Mouse (Mus musculus) thymus, adult 2 months (tissue): Measurements from ENCODE around the gene Gm6096. TPM values are rescaled to one million over a fixed set of nuclear protein-coding genes. Genes with fewer than 3 reads are reported as not detected.
"Not testable (repeated sequence)": the region's sequence is repeated elsewhere in the genome, so short reads cannot be mapped to it uniquely, and the experiment has no call there.

Experiments
- DNase-seq: peaks from one replicate; pipeline ENCODE4 v3.0.0; 2021
- H3K27ac ChIP-seq: fragments of 200-500 bp; 2 replicates; pipeline ENCODE4 v1.5.1; 2012; ENCODE audit warnings: low read length, control low read depth; ENCODE audit not compliant: control insufficient read depth, insufficient read depth
- H3K27me3 ChIP-seq: fragments of 200-500 bp; 2 replicates; pipeline ENCODE4 v1.6.1; 2012; ENCODE audit warnings: mild to moderate bottlenecking, low read length, moderate library complexity, mixed read lengths; ENCODE audit not compliant: control insufficient read depth, insufficient read depth
- H3K36me3 ChIP-seq: fragments of 200-500 bp; 2 replicates; pipeline ENCODE4 v1.6.1; 2012; ENCODE audit warnings: mild to moderate bottlenecking, low read length, moderate library complexity; ENCODE audit not compliant: control insufficient read depth, insufficient read depth
- H3K4me1 ChIP-seq: fragments of 200-500 bp; replicated peaks from 2 replicates; pipeline ENCODE4 v1.6.1; 2012; ENCODE audit warnings: low read length; ENCODE audit not compliant: control insufficient read depth, insufficient read depth
- H3K4me3 ChIP-seq: fragments of 200-500 bp; 2 replicates; pipeline ENCODE4 v1.5.1; 2012; ENCODE audit warnings: mild to moderate bottlenecking, low read length, control low read depth, moderate library complexity; ENCODE audit not compliant: control insufficient read depth, insufficient read depth
- CTCF ChIP-seq: fragments of 200-500 bp; IDR thresholded peaks from 2 replicates; pipeline ENCODE4 v1.5.1; 2012; ENCODE audit warnings: mild to moderate bottlenecking, control low read depth, low read length, moderate library complexity, borderline replicate concordance; ENCODE audit not compliant: control insufficient read depth, poor library complexity, insufficient read depth; ENCODE audit errors: extremely low read depth
- POLR2A ChIP-seq: fragments of 200-500 bp; IDR thresholded peaks from 2 replicates; pipeline ENCODE4 v1.6.1; 2012; ENCODE audit warnings: mild to moderate bottlenecking, low read length, control low read depth, moderate library complexity; ENCODE audit not compliant: control insufficient read depth, poor library complexity, insufficient read depth; ENCODE audit errors: extremely low read depth
- WGBS: fragments of 180-500 bp; shearing (Covaris S2); methylation state at CpG from one replicate; pipeline ENCODE4 v1.1.7; 2018; 5-methylcytosine and 5-hydroxymethylcytosine counted together
- polyA plus RNA-seq: library from polyadenylated mRNA; depleted of rRNA; stranded (reverse); fragments of >200 nt; gene quantifications from 2 replicates; pipeline ENCODE4 v1.2.3, GENCODE M21; 2012; rRNA removed

Gm6096 gene
- not detected in 2 replicates for polyA plus RNA-seq

DNA sequence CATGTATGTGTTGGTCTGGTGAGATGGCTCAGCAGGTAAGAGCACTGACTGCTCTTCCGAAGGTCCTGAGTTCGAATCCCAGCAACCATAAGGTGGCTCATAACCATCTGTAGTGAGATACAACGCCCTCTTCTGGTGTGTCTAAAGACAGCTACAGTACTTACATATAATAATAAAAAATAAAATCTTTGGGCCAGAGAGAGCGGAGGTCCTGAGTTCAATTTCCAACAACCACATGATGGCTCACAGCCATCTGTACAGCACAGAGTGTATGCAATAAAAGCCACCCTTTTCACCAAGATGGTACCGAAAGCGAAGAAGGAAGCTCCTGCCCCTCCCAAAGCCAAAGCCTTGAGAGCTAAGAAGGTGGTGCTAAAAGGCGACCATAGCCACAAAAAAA lies at the start of gene Gm6096:
Gm6096 (plus strand) TSS at position 301 of the 400 bp plus-strand sequence.
- TF ChIP-seq CTCF (no peak), POLR2A (no peak)
- no peak within 1 kb of the TSS for H3K27ac ChIP-seq
- no peaks in the 10 kb centered on the region for H3K4me1 ChIP-seq
- WGBS, result 97% methylated on average over 7 of the region's 7 CpGs
- DNase-seq, result no peak
- H3K36me3 ChIP-seq, result peaks cover 30% of the 10 kb centered on the region
- H3K27me3 ChIP-seq, result no peaks in the 10 kb centered on the region
- H3K4me3 ChIP-seq, result no peak within 1 kb of the TSS

DNA sequence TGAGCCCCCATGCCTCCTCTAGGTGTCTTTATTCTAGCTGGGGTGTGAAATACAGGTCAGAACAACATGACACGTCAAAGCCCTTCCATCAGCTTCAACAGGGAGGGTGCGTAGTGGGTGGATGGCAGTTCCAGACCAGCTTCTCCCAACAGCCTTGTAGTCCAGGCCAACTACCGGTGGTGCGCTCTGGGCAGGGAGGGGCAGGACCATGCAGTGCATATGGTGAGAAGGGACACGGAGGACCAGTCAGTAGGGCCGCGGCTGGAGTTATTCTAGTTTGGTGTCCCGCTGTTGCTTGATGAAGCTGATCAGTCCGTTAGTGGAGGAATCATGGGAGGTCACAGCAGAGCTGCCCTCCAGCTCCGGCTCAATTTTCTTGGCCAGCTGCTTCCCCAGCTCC lies 48.7 kb upstream of the Gm6096 start:
- not testable (repeated sequence) for DNase-seq, H3K4me3 ChIP-seq, H3K27ac ChIP-seq, H3K4me1 ChIP-seq, H3K27me3 ChIP-seq
- peaks cover 60% of the 10 kb centered on the region for H3K36me3 ChIP-seq
- 97% methylated on average over 10 of the region's 10 CpGs for WGBS

DNA sequence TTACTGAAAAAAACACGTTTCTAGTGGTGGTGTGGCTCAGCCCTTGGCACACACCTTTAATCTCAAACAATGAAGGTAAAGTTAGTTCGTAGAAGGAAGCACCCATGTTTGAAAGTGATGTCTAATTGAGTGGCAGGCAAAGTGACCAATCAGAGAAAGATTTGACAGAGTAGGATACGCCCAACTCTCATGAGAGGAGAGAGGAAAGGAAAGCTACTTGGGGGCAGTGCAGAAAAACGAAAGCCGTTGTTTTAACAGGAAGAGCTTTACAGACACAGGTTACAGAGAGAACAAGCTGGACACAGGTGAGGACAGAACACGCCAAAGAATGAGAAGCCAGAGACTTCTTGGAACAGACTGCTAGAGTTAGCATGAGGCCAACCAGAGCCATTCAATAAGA lies 44.5 kb upstream of the Gm6096 start:
- Histone ChIP-seq H3K4me1 (no peaks in the 10 kb centered on the region), H3K36me3 (peaks cover 85% of the 10 kb centered on the region), H3K4me3 (no peak overlapping the region), H3K27me3 (no peaks in the 10 kb centered on the region), H3K27ac (no peak overlapping the region)
- no peak for DNase-seq
- WGBS, result 95% methylated on average over 6 of the region's 6 CpGs
- TF ChIP-seq CTCF (no peak), POLR2A (no peak)

DNA sequence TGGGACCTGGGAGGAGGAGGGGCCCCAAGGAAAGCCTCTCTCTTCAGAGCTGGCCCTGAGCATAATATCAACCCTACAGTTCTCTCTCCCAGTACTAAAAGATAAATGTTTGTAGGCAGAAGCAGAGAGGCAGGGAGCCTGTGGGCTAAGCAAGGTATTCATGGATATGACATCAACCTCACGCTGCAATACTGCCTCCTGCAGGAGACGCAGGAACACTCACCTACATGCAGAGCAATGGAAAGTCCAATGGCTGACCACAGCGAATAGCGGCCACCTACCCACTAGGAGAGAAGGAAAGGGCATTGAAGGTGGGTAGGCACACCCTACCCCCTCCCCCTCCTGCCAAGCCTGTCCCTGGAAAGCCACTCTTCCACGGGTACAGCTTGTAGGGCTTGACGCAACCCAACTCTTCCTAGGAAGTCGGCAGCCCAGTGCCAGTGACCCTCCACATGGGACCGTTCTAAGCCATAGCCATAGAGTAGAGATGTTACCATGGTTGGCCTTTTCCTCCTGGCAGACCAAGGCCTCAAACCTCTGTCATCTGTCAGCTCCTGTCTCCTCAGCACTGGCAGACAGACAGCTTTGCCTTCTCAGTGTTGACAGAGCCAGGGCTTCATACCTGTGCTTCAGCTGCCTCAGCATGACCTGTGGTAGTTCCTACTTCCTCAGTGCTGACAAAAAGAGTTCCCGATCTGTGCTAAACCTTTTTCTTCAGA lies 42.7 kb upstream of the Gm6096 start:
- no peak overlapping the region for H3K4me3 ChIP-seq
- no peaks in the 10 kb centered on the region for H3K27me3 ChIP-seq
- H3K27ac ChIP-seq, result no peak overlapping the region
- H3K36me3 ChIP-seq, result peaks cover 85% of the 10 kb centered on the region
- no peaks in the 10 kb centered on the region for H3K4me1 ChIP-seq
- DNase-seq, result no peak
- no peak for TF ChIP-seq POLR2A
- no peak for TF ChIP-seq CTCF
- 93% methylated on average over 9 of the region's 9 CpGs for WGBS

DNA sequence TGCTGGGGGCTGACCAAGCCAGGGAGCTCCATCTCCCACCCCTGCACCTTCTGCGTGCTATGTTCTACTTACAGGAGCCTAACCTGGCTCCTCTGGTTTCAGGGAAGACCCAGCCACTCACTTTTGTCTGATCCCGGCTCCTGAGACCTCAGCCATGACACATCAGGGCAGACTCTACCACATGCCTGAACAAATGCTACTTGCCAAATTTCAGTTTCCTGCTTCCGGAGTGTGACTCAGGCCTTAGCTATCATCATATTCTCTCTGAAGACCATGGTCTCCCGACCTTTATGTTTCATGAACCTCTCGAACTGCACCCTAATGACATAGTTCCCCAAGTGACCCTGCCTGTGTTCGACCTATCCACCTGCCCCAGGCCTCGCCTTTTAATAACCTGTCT lies 37.6 kb upstream of the Gm6096 start:
- TF ChIP-seq CTCF (no peak), POLR2A (no peak)
- 96% methylated on average over 7 of the region's 7 CpGs for WGBS
- Histone ChIP-seq H3K36me3 (peaks cover 63% of the 10 kb centered on the region), H3K27me3 (no peaks in the 10 kb centered on the region), H3K4me3 (no peak overlapping the region), H3K4me1 (peaks cover 13% of the 10 kb centered on the region; the same call in 1 of the 2 replicates), H3K27ac (no peak overlapping the region)
- no peak for DNase-seq

DNA sequence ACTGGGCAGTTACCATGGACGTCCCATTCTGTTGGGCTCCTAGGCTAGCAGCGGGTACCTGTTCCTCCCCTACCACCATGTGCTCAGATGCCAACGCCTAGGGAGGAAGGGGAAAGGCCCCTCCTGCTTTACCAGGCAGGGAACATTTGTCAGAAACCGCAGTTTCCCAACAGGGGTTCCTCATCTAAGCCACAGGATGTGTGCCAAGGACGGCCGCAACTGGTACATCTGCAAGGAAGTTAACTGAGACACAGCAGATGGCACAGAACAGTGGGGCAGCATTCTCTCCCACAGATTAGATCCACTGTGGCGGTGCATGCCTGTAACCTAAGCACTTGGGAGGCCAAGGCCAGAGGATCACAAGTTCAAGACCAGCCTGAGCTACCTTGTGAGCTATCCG lies 36.2 kb upstream of the Gm6096 start:
- no peak for TF ChIP-seq POLR2A
- TF ChIP-seq CTCF, result no peak
- no peak overlapping the region for H3K27ac ChIP-seq
- H3K4me1 ChIP-seq, result peaks cover 13% of the 10 kb centered on the region; the same call in 1 of the 2 replicates
- WGBS, result 36% methylated on average over 8 of the region's 8 CpGs
- no peak overlapping the region for H3K4me3 ChIP-seq
- no peaks in the 10 kb centered on the region for H3K27me3 ChIP-seq
- peaks cover 59% of the 10 kb centered on the region for H3K36me3 ChIP-seq
- no peak for DNase-seq

DNA sequence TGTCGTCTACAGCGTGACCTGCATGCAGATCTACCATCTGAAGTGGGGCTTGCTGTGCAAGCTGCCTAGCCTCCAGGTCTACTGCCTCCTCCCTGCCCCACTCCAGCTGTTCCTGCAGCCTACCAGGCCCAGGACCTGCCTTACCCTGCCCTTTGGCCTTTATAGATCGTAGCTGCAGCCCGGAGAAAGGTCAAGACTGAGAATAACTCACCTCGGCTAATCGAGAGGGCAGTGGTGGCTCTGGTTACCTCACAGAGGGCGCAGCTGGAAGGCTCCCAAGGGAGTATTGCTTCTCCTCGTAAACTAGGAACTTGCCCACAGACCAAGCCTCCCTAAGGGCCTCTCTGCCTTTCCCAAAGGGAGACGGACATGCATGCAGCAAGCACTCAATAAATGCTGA lies 35.4 kb upstream of the Gm6096 start:
- 94% methylated on average over 9 of the region's 9 CpGs for WGBS
- no peak overlapping the region for H3K4me3 ChIP-seq
- no peaks in the 10 kb centered on the region for H3K27me3 ChIP-seq
- DNase-seq, result no peak
- no peak overlapping the region for H3K27ac ChIP-seq
- TF ChIP-seq POLR2A (no peak), CTCF (no peak)
- H3K36me3 ChIP-seq, result peaks cover 55% of the 10 kb centered on the region
- peaks cover 13% of the 10 kb centered on the region; the same call in 1 of the 2 replicates for H3K4me1 ChIP-seq
